Mouse (Mus musculus): ENCODE measurements around the gene Rab8a.
"Not testable (repeated sequence)": the region's sequence is repeated elsewhere in the genome, so short reads cannot be mapped to it uniquely, and the experiment has no call there.

The Rab8a gene

GRCm38 (mm10) chr8:72160707-72161697, at the start of gene Rab8a:
TSS of gene Rab8a (plus strand) at chr8:72161200.
- DNase-seq (ENCODE audit: low spot score), result peak; percentile 100

DNA sequence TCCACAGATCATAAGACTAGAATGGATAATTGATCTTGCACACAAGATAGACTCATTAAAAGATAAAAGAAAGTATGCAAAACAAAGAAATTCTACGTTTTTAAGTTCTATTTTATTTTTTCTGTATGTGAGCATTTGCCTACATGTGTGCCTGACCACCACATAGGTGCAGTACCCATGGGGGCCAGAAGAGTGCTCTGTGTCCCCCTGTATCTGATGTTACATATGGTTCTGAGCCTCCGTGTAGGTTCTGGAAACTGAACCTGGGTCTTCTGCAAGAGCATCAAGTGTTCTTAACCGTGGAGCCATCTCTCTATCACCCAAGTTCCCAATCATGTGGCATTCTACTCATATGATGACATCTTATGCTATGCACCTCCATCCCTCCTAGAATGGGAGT, 48.5 kb upstream of the Rab8a start:
- no peak for DNase-seq (ENCODE audit: low spot score)

DNA sequence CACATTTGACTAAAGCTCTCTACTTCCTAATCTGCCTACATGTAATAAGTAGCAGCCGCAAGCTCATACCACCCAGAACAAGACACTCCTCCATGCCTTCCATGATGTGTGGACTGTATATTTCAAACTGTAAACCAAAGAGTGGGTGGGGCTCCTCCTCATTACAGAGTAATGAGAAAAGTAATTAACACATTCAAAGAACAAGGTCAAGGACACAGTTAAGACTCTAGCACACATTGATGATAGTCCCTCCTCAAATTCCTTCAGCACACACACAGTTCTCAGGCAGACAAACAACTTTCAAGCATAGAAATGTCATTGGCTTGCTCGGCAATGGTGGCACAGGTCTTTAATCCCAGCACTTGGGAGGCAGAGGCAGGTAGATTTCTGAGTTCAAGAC, 45.8 kb upstream of the Rab8a start:
- no peak for DNase-seq (ENCODE audit: low spot score)

- no peak for DNase-seq (ENCODE audit: low spot score)
These were observed 42.4 kb upstream of the Rab8a start for GRCm38 (mm10) chr8:72118616-72119015.

DNA sequence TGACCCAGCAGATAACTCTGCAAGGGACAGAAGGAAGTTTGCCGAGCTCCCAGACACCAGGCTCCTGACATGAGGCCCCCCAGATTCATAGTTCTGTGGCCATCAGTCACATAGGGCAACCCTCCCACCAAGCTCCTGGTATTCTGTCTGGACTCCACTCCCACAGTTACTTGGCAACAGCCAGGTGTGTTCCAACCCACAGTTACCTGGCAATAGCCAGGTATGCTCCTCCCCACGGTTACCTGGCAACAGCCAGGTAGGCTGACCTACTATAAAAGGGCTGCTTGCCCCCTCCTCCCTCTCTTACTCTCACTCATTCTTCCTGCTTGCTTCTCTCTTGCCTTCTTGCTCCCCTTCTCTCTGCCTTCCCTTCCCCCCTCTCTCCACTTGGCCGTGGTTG, 39.5 kb upstream of the Rab8a start:
- DNase-seq (ENCODE audit: low spot score), result not testable (repeated sequence)

- DNase-seq (ENCODE audit: low spot score), result no peak
These were observed 39.0 kb upstream of the Rab8a start for GRCm38 (mm10) chr8:72121997-72122396.

GRCm38 (mm10) chr8:72127834-72128233, 33.2 kb upstream of the Rab8a start:
- no peak for DNase-seq (ENCODE audit: low spot score)

DNA sequence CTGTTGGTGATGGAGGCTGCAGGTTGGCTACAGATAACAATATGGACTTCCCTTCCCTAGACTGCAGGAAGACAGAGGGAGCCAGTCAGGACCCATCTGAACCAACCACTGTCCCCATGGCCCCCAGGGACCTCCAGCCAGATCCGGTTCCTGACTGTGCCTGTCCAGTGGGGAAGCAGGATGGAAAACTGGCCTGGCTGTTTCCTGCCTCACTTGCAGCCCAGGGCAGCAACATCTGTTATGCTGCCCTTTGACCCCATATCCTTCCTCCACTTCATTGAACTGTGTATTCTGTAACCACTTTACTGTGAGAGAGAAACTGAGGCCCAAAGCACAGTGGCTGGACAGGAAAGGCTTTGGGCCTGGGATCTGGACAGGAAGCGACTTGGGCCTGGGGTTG, 29.7 kb upstream of the Rab8a start:
- no peak for DNase-seq (ENCODE audit: low spot score)

GRCm38 (mm10) chr8:72131901-72132300, 29.1 kb upstream of the Rab8a start:
- DNase-seq (ENCODE audit: low spot score), result no peak

DNA sequence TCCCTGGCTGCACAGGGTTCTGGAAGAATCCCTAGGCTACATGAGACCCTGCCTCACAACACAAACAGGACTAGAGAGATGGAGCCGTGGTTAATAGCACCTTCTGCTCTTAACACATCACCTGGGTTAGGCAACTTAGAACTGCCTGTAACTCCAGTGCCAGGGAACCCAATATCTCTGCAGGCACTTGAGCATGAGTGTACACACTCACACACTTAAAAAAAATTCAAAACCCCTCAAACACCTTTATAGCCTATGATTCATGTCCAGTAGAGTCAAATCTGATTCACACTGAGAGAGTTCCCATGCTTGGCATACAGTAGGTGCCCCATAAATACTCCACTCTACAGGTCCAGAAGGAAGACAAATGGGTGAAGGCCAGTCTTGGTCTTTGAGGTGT, 28.6 kb upstream of the Rab8a start:
- DNase-seq (ENCODE audit: low spot score), result no peak

- no peak for DNase-seq (ENCODE audit: low spot score)
These were observed 28.1 kb upstream of the Rab8a start for GRCm38 (mm10) chr8:72132891-72133290.

- no peak for DNase-seq (ENCODE audit: low spot score)
These were observed 27.5 kb upstream of the Rab8a start for GRCm38 (mm10) chr8:72133507-72133906.

DNA sequence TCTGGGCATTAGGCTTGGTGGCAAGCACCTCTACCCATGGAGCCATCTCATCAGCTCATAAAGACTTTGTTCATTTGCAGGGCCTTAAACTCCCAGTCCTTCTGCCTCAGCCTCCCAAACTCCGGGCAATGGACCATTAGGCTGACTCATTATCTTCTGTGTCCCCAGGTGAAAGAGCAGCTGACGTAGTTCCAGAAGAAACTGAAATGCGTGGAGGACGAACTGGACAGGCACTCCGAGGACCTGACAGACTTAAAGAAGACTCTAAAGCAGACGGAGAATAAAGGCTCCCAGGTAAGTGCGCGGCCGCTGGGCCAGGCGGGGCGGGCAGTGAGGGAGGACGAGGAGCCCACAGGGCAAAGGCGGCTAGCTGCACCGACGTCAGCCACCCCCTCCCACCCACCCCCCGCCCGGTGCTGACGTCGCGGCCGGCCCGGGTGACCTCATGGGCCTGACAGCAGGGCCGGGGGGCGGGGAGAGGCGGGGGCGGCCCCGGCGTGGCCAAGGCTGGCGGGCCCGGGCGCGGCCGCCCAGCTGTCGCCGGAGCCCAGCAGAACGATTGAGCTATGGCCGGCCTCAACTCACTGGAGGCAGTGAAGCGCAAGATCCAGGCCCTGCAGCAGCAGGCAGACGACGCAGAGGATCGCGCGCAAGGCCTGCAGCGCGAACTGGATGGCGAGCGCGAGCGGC, 26.1 kb upstream of the Rab8a start, which contains the start of gene Tpm4:
Tpm4 (plus strand) TSS at position 220 of the 690 bp plus-strand sequence.
- DNase-seq (ENCODE audit: low spot score), result no peak

DNA sequence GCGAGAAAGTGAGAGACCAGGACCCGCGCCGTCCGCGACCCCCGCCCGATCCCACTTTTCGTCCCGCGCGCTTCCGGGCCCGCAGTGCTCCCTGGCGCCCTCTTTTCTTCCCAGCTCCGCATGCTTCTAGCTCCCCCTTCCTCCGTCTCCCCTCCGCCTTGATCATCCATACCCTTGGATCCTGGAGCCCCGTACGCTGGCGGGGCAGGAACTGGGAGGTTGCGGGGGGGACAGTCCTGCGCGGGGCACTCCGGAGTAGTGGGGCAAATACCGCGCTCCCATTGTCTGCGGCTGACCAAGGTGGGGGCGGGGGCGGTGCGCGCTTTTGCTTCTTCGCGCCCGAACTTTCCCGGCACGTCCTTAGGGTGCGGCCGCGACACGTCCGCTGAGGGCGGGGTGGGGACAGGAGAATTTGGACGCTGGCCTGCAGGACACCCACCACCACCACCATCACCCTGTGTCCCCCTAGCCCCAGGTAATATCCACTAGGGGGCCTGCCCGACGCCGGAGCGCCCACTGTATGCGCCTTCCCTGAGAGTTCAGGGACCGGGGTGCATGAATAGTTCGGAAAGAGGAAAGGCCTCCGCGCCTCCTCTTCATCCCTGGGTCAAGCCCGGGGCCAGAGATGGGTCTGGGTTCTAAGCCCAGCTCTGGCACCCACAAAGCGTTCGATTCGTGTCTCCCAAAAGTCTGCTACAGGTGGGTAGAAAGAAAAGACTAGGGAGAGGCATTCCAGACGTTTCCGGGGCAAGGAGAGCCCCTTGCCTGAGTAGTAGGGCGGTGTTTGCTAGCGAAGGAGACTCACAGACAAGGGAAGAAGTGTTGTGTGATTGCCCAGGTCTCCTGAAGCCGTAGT, 25.3 kb upstream of the Rab8a start:
- no peak for DNase-seq (ENCODE audit: low spot score)

DNA sequence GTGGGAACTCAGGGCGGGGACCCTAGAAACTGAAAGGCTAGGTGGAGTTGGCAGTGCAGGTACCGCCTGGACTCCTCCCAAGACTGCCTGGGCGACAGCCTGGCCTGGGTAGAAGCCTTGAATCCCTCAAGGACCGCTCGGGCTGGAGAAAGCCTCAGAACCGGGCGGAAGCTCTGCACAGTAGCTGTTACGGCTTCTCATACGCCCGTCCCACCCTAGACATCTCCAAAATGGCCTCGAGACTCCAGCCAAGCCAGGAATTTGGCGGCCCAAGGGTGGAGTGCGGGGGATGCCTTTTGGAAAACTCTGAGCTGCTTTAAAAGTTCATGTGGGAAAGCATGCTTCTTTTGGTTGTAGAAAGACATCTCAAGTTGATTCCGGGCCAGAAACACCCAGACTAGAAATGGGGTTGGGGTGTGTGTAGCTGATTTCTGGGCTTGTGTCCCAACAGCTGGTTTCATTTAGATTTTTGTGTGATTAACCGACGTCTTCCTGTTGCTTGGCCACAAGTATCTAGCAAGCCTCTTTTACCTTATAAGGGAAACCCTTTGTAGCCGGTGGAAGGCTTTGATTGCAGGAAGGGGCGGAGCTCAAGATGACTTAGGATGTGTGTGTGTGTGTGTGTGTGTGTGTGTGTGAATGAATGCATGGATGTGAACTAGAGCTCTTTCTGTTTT, 24.6 kb upstream of the Rab8a start:
- DNase-seq (ENCODE audit: low spot score), result no peak

DNA sequence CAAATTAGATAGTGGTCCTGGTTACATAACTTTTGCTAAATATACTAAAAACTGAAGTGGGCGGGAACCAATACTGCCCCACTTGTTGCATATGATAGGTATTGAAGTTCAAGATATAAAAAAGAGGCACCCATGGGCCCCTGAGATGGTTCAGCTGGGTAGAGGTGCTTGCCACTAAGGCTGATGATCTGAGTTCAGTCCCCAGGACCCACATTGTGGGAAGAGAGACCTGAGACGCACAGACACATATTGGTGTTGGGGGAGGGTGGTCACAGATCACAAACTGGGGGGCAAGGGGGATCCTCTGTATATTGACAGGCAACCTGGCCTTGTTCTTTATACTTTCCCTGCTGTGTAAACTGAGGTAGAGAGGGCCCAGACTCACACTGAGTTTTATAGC, 23.6 kb upstream of the Rab8a start:
- DNase-seq (ENCODE audit: low spot score), result no peak

DNA sequence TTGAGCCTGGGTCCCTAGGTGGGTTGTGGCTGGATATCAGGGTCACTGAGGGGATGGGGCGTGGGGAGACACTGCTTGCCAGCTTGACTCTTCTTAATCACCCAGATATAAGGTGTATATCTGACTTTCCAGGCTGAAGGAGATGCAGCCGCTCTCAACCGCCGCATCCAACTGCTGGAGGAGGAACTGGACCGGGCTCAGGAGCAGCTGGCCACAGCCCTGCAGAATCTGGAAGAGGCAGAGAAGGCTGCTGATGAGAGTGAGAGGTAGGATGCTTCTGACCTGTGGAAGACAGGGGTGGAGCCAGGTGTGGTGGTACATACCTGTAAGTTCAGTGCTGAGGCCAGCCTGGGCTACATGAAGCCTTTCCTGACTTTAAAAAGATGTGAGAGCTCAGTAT, 22.5 kb upstream of the Rab8a start:
- no peak for DNase-seq (ENCODE audit: low spot score)

DNA sequence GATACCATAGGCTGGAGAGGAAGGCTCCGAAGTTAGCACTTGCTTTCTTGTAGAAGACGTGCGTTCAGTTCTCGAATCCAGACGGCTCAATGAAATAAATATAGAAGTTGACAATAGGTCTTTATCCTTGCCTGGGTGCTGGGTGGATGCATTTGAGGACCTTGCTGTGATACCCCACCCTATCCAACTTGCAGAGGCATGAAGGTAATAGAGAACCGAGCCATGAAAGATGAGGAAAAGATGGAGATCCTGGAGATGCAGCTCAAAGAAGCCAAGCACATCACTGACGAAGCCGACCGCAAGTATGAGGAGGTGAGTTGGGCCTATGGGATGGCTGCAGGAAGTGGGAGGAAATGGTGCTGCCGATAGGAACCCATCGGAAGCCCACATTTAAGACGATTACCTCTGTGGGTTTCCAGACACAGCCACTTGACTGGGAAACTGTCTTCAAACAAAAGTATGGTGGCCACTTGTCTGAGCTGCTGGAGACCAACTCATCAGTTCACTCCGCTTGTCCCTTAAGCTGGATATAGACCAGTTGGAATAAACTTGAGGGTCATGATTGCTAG, 17.7 kb upstream of the Rab8a start:
- DNase-seq (ENCODE audit: low spot score), result no peak

DNA sequence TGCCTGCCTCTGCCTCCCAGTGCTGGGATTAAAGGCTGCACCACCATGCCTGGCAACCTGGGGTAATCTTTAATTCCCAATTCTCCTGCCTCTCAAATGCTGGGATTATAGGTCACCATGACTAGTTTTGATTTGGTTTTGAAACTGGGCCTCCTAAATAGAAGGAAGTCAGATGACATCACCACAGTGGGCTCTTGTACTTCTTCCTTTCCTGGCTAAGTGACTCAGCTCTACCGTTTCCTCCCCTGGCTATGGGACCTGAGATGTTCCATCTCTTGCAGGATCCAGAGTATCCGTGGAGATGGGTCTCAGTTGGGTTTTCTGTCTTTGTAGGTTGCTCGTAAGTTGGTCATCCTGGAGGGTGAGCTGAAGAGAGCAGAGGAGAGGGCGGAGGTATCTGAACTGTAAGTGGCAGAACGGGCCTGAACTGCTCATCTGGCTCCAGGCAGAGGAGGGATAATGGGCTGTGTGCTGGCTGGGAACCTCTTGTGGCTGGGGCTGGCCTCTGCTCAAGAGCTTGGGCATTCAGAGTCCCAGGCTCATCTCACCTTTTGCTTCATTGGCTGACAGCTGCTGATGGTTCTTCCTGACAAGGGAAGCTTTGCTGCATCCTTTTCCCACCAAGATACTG, 16.5 kb upstream of the Rab8a start:
- DNase-seq (ENCODE audit: low spot score), result no peak

DNA sequence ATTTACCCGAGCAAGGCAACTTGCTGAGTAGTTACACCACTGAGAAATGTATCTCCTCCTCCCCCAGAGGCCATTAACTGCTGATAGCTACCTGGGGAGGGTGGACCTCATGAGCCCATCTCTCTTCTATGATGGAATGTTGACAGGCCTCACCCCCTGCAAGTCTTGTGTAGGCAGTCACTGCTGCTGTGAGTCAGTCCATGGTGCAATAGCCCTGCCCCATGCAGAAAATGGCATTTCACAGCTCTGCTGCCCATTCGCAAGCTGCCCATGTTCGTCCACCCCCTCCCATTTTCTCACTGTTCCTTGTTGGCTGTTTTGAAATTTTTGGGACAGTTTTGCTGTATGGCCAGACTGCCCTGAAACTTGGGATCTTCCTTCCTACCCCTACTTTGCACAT, 15.5 kb upstream of the Rab8a start:
- no peak for DNase-seq (ENCODE audit: low spot score)

DNA sequence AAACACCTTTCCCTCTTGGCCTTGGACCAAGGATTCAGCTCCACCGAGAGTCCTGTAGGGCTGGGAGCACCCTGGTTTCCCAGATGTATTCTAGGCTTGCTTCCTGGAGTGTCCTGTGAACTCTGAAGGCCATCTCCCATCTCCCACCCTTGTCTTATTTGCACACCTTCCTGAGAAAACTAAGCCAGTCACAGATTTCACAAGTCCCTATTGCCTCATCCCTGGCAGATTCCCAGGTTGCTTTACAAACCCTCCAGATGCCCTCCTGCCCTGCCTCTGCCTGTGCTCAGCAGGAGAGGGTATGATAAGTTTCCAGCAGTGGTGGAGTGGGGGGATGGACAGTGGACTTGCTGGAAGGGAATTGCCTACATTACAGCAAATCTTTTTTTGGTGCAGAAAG, 14.9 kb upstream of the Rab8a start:
- DNase-seq (ENCODE audit: low spot score), result no peak
